Mouse (Mus musculus) intestine, postnatal 0 days (tissue): ENCODE data around the gene Pclaf. TPM values are rescaled to one million over a fixed set of nuclear protein-coding genes. Genes with fewer than 3 reads are reported as not detected.

ENCODE experiments used
- ATAC-seq: fragments of 200-750 bp; cut with Nextera tagmentation; 2 replicates; pipeline ENCODE4 v1.8.0; 2017; ENCODE audit warnings: mild to moderate bottlenecking, moderate TSS enrichment, moderate library complexity
- H3K27ac ChIP-seq: fragments of 300-500 bp; sonication (generic); 2 replicates; pipeline ENCODE4 v1.5.1; 2014; ENCODE audit warnings: mild to moderate bottlenecking, low read depth, low read length, moderate library complexity
- H3K27me3 ChIP-seq: fragments of 300-500 bp; sonication (generic); replicated peaks from 2 replicates; pipeline ENCODE4 v1.6.1; 2014; ENCODE audit warnings: low read length, mixed read lengths; ENCODE audit not compliant: control insufficient read depth, insufficient read depth
- H3K36me3 ChIP-seq: fragments of 300-500 bp; sonication (generic); 2 replicates; pipeline ENCODE4 v1.6.1; 2014; ENCODE audit warnings: mild to moderate bottlenecking, moderate library complexity; ENCODE audit not compliant: control insufficient read depth, insufficient read depth
- H3K4me1 ChIP-seq: fragments of 300-500 bp; sonication (generic); replicated peaks from 2 replicates; pipeline ENCODE4 v1.6.1; 2014; ENCODE audit warnings: antibody characterized with exemption, low read length, mixed read lengths; ENCODE audit not compliant: control insufficient read depth, insufficient read depth
- H3K4me2 ChIP-seq: fragments of 300-500 bp; sonication (generic); replicated peaks from 2 replicates; pipeline ENCODE4 v1.6.1; 2014; ENCODE audit warnings: low read depth, mild to moderate bottlenecking, moderate library complexity
- H3K4me3 ChIP-seq: fragments of 300-500 bp; sonication (generic); 2 replicates; pipeline ENCODE4 v1.5.1; 2014; ENCODE audit warnings: low read depth, low read length
- H3K9ac ChIP-seq: fragments of 300-500 bp; sonication (generic); 2 replicates; pipeline ENCODE4 v1.6.1; 2014; ENCODE audit warnings: mild to moderate bottlenecking, low read depth, low read length
- H3K9me3 ChIP-seq: fragments of 300-500 bp; sonication (generic); 2 replicates; pipeline ENCODE4 v1.6.1; 2016; ENCODE audit warnings: mixed run types; ENCODE audit not compliant: control insufficient read depth
- CTCF ChIP-seq: sonication (generic); IDR thresholded peaks from 2 replicates; pipeline ENCODE4 v1.5.1; 2016; ENCODE audit warnings: low read depth, mild to moderate bottlenecking, control low read depth, antibody characterized with exemption, moderate library complexity
- whole genome bisulfite sequencing: fragments of 180-500 bp; shearing (Covaris S2); extraction: QIAGEN DNeasy Blood & Tissue Kit; methylation state at CpG from one replicate; pipeline ENCODE4 v1.1.7; 2014; 5-methylcytosine and 5-hydroxymethylcytosine counted together
- polyA plus RNA-seq: library from polyadenylated mRNA; unstranded; fragments of >200 nt; fragmentation: Nextera tagmentation; extraction: Ambion mirVana; gene quantifications from 2 replicates; pipeline ENCODE4 v1.2.1, GENCODE M21; 2015

Pclaf gene
- polyA plus RNA-seq, 1 experiment from 2014 or later = 51.6 TPM

DNA sequence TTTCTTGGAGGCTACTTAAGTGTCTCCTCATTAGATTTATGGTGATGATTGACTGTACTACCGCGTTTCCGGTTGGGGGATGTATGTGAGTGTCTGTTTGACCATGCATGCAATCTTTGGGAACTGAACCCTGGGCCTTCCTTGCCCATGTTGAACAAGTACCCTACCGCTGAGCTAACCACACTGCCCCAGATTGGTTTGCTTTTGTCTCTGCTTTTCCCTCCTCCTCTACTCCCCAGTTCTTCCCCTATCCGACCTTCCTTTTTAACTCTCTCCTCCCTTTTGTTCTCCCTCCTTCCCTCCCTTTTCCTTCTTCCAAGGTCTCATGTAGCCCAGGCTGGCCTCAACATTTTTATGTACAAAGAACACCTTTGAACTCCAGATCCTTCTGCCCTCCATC, 1.1 kb downstream of the Pclaf start:
- Histone ChIP-seq H3K27me3 (no peaks in the 10 kb centered on the region), H3K9ac (0 out of 2 replicates have a peak overlapping the region, but pooled peaks have one; percentile 46), H3K27ac (no peak overlapping the region), H3K4me3 (peak overlapping the region; percentile 63), H3K36me3 (no peaks in the 10 kb centered on the region; the same call in 1 of the 2 replicates), H3K4me2 (peak overlapping the region; percentile 94), H3K9me3 (no peaks in the 10 kb centered on the region), H3K4me1 (no peaks in the 10 kb centered on the region)
- TF ChIP-seq CTCF = no peak
- ATAC-seq = no peak
- 1% methylated on average over 5 of the region's 5 CpGs for WGBS

DNA sequence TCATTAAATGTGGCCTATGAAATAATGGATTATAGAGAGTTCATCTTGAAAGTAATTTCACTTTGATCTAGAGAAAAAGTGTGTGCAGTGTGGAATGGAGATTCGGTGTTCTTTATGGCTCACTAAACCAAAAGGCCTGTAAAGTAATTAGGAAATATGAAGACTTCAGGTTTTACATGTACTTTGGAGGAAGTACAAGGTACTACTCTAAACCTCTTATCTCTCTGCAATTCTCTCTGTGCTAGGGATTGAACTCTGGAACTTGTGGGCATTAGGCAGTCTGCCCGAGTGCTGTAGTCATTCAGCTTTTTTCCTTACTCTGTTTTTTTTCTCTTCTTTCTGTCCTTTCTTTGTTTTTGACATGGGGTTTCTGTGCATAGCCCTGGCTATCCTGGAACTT, 6.9 kb downstream of the Pclaf start:
- WGBS = 42% methylated on average over 2 of the region's 2 CpGs
- Histone ChIP-seq H3K4me2 (no peak overlapping the region), H3K9ac (no peak overlapping the region), H3K4me1 (no peaks in the 10 kb centered on the region), H3K27ac (peak overlapping the region; percentile 75), H3K9me3 (no peaks in the 10 kb centered on the region), H3K4me3 (no peak overlapping the region), H3K27me3 (no peaks in the 10 kb centered on the region), H3K36me3 (peaks cover 8% of the 10 kb centered on the region)
- ATAC-seq = peak; percentile 84
- TF ChIP-seq CTCF = no peak

DNA sequence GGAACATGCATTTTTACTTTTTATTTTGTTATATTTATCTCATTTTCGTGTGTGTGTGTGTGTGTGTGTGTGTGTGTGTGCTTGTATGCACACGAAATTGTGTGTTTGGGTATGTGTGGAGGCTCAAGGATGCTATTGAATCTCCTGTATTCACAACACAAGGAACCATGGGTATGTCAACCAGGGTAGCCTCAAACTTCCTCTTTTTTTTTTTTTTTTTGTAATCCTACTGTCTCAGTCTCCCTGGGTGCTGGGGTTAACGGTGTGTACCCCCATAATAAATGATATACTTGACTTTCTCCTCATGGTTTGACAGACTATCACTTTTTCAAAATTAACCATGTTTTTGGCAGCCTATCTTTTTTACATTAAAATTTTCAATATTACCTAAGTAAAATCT, 12.8 kb downstream of the Pclaf start:
- Histone ChIP-seq H3K9ac (no peak overlapping the region), H3K27ac (no peak overlapping the region), H3K27me3 (no peaks in the 10 kb centered on the region), H3K9me3 (no peaks in the 10 kb centered on the region), H3K4me3 (no peak overlapping the region), H3K36me3 (peaks cover 8% of the 10 kb centered on the region), H3K4me2 (no peak overlapping the region), H3K4me1 (no peaks in the 10 kb centered on the region)
- 95% methylated on average over 3 of the region's 3 CpGs for WGBS
- no peak for ATAC-seq
- TF ChIP-seq CTCF = no peak

DNA sequence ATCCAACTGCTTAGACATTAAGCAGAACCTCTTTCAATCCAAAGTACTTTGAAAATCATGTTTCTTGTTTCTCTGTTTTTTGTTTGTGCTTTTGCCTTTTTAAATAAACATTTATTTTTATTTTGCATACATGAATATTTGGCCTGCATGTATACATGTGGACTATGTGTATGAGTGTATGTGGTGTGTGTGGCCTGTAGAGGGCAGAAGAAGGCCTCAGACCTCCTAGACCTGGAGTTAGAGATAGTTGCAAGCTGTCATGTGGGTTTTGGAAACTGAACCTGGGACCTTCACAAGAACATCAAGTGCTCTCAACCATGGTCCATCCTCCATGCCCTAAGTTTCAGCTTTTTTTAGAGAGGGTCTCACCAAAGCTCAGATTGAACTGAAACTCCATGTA, 13.4 kb downstream of the Pclaf start:
- H3K9me3 ChIP-seq = no peaks in the 10 kb centered on the region
- no peak overlapping the region for H3K27ac ChIP-seq
- no peak overlapping the region for H3K4me3 ChIP-seq
- ATAC-seq = no peak
- H3K36me3 ChIP-seq = peaks cover 8% of the 10 kb centered on the region
- no peak overlapping the region for H3K9ac ChIP-seq
- H3K4me1 ChIP-seq = no peaks in the 10 kb centered on the region
- H3K27me3 ChIP-seq = no peaks in the 10 kb centered on the region
- no peak overlapping the region for H3K4me2 ChIP-seq
- peak; percentile 56 for TF ChIP-seq CTCF

DNA sequence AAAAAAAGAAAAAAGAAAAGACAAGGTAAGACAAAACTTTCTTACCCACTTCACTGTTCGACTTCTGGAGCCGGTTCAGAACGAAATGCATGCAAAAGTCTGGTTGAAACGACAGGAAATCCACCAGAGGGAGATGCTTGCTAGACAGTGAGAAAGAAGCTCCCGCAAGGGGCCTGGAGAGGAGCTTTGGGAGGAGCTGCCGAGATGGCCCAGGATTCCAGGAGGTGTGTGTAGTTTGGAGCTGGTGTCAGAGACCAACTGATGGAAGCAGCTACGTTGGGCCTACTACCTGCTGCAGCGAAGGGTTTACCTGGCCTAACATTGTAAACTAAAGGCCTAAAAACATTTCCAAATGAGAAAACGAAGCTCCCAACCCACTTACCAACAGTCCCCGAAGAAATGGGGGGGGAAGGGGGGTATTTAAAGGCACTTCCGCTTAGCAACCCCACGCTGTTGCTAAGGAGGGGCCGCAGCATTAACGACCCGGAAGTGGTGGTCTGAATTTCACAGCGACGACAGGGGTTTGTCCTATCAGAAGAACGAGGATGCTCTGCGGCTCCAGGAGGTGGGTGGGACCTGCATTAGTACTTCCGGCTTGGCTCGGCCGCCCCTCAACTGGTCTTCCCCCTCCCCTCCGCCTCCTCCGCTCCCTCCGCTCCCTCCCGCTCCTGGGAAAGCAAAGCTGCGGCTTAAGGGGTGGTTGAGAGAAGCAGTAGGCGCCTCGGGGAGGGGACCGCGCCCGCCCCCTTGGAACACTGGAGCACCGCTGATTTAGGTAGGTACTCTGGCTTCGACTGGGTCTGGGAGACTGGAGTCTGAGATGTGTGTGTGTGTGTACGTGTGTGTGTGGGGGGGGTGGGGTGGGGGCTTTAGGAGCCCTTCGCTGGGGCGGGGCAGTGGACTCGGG, 18.6 kb downstream of the Pclaf start, which contains the start of the genes Trip4 and Csnk1g1:
TSS of gene Trip4 (minus strand) at position 401 of the 907 bp plus-strand sequence.
TSS of gene Csnk1g1 (plus strand) at position 531 of the 907 bp plus-strand sequence.
- peak; percentile 98 for ATAC-seq
- Histone ChIP-seq H3K36me3 (no peaks in the 10 kb centered on the region), H3K4me3 (peak within 1 kb of the TSS; percentile 86), H3K9me3 (no peaks in the 10 kb centered on the region), H3K27me3 (no peaks in the 10 kb centered on the region), H3K4me1 (no peaks in the 10 kb centered on the region), H3K9ac (peak within 1 kb of the TSS; percentile 83), H3K27ac (peak within 1 kb of the TSS; percentile 82), H3K4me2 (peak within 1 kb of the TSS; percentile 94)
- under 1% methylated on average over 37 of the region's 38 CpGs for WGBS
- TF ChIP-seq CTCF = peak; percentile 73

DNA sequence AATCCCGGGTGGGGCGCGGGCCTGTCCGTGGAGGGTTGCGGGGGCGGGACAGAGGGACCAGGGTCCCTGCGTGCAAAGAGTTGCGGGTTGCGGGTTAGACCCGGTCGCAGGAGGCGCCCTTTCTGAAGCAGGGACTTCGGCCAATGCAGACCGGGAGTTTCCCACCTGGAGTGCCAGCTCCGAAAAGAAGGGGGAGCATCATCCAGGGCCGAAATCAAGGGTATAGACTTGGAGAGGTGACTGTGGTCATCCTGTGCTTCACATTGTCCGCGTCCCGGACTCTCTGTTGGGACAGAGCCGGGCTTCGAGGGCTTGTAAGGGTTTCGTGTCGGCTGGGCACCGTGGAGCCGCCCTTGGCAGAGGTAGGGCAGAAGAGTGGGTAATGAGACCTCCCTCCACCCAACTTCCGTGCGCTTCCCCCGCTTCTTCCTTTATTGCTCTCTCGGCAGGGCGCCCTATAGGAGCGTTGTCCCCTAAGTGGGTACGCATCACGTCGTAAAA, 19.3 kb downstream of the Pclaf start:
- H3K4me1 ChIP-seq = no peaks in the 10 kb centered on the region
- peak overlapping the region; percentile 86 for H3K4me3 ChIP-seq
- no peaks in the 10 kb centered on the region for H3K36me3 ChIP-seq
- no peaks in the 10 kb centered on the region for H3K9me3 ChIP-seq
- H3K9ac ChIP-seq = peak overlapping the region; percentile 83
- WGBS = under 1% methylated on average over 34 of the region's 34 CpGs
- TF ChIP-seq CTCF = peak; percentile 54
- H3K27ac ChIP-seq = peak overlapping the region; percentile 82
- H3K4me2 ChIP-seq = peak overlapping the region; percentile 94
- ATAC-seq = peak; percentile 55
- H3K27me3 ChIP-seq = no peaks in the 10 kb centered on the region
